Mouse (Mus musculus): ENCODE results near the gene Hus1. TPM values are rescaled to one million over a fixed set of nuclear protein-coding genes. Genes with fewer than 3 reads are reported as not detected.

Gene Hus1
- 15.3 and 15.6 TPM in 2 replicates for polyA plus RNA-seq (2015; fragmentation: Nextera tagmentation; extraction: Ambion mirVana)

- under 1% methylated on average over 43 of the region's 43 CpGs for WGBS
- H3K4me2 ChIP-seq = peak within 1 kb of the TSS; percentile 85
- H3K27ac ChIP-seq = peak within 1 kb of the TSS; percentile 96
- peaks cover 12% of the 10 kb centered on the region for H3K36me3 ChIP-seq
- peaks cover 15% of the 10 kb centered on the region for H3K4me1 ChIP-seq
- H3K9me3 ChIP-seq = no peaks in the 10 kb centered on the region
- peak within 1 kb of the TSS; percentile 93 for H3K9ac ChIP-seq
- H3K4me3 ChIP-seq = peak within 1 kb of the TSS; percentile 72
- peak; percentile 92 for ATAC-seq (ENCODE audit: insufficient number of reproducible peaks, insufficient read depth, low FRiP score, low TSS enrichment, low read depth)
- no peaks in the 10 kb centered on the region for H3K27me3 ChIP-seq
Observed at GRCm38 (mm10) chr11:9010853-9011339, at the start of gene Hus1. Gene Hus1, minus strand, starts transcription at chr11:9011191.

GRCm38 (mm10) chr11:9060484-9060883, 49.5 kb upstream of the Hus1 start:
- Histone ChIP-seq H3K27ac (no peak overlapping the region), H3K9me3 (no peaks in the 10 kb centered on the region), H3K4me1 (no peaks in the 10 kb centered on the region), H3K9ac (no peak overlapping the region), H3K27me3 (no peaks in the 10 kb centered on the region), H3K4me3 (no peak overlapping the region), H3K36me3 (no peaks in the 10 kb centered on the region), H3K4me2 (no peak overlapping the region)
- WGBS = 69% methylated on average over 5 of the region's 5 CpGs
- no peak for ATAC-seq (ENCODE audit: insufficient number of reproducible peaks, insufficient read depth, low FRiP score, low TSS enrichment, low read depth)

- H3K36me3 ChIP-seq = no peaks in the 10 kb centered on the region
- H3K9me3 ChIP-seq = no peaks in the 10 kb centered on the region
- ATAC-seq (ENCODE audit: insufficient number of reproducible peaks, insufficient read depth, low FRiP score, low TSS enrichment, low read depth) = no peak
- no peaks in the 10 kb centered on the region for H3K27me3 ChIP-seq
- H3K4me1 ChIP-seq = no peaks in the 10 kb centered on the region
- H3K27ac ChIP-seq = no peak overlapping the region
- no peak overlapping the region for H3K4me2 ChIP-seq
- H3K4me3 ChIP-seq = no peak overlapping the region
- WGBS = 74% methylated on average over 1 of the region's 1 CpGs
- no peak overlapping the region for H3K9ac ChIP-seq
Observed at GRCm38 (mm10) chr11:9060029-9060428, 49.0 kb upstream of the Hus1 start.

- Histone ChIP-seq H3K27me3 (no peaks in the 10 kb centered on the region), H3K9me3 (no peaks in the 10 kb centered on the region), H3K4me2 (no peak overlapping the region), H3K27ac (no peak overlapping the region), H3K4me3 (no peak overlapping the region), H3K4me1 (no peaks in the 10 kb centered on the region), H3K9ac (no peak overlapping the region), H3K36me3 (no peaks in the 10 kb centered on the region)
- no peak for ATAC-seq (ENCODE audit: insufficient number of reproducible peaks, insufficient read depth, low FRiP score, low TSS enrichment, low read depth)
- WGBS = 89% methylated on average over 4 of the region's 4 CpGs
Observed at GRCm38 (mm10) chr11:9057711-9058110, 46.7 kb upstream of the Hus1 start.

- peaks cover 3% of the 10 kb centered on the region for H3K27me3 ChIP-seq
- WGBS = 73% methylated on average over 2 of the region's 2 CpGs
- H3K9me3 ChIP-seq = no peaks in the 10 kb centered on the region
- no peaks in the 10 kb centered on the region for H3K36me3 ChIP-seq
- no peak overlapping the region for H3K4me2 ChIP-seq
- no peak overlapping the region for H3K9ac ChIP-seq
- H3K27ac ChIP-seq = no peak overlapping the region
- no peak overlapping the region for H3K4me3 ChIP-seq
- ATAC-seq (ENCODE audit: insufficient number of reproducible peaks, insufficient read depth, low FRiP score, low TSS enrichment, low read depth) = no peak
- no peaks in the 10 kb centered on the region for H3K4me1 ChIP-seq
Observed at GRCm38 (mm10) chr11:9056937-9057336, 45.9 kb upstream of the Hus1 start.

GRCm38 (mm10) chr11:9051895-9052294, 40.9 kb upstream of the Hus1 start:
- peaks cover 32% of the 10 kb centered on the region for H3K27me3 ChIP-seq
- H3K9me3 ChIP-seq = no peaks in the 10 kb centered on the region
- no peaks in the 10 kb centered on the region for H3K36me3 ChIP-seq
- no peak overlapping the region for H3K27ac ChIP-seq
- H3K4me2 ChIP-seq = no peak overlapping the region
- no peak for ATAC-seq (ENCODE audit: insufficient number of reproducible peaks, insufficient read depth, low FRiP score, low TSS enrichment, low read depth)
- no peak overlapping the region for H3K9ac ChIP-seq
- H3K4me1 ChIP-seq = peaks cover 9% of the 10 kb centered on the region; the same call in 1 of the 2 replicates
- no peak overlapping the region for H3K4me3 ChIP-seq
- WGBS = 70% methylated on average over 2 of the region's 2 CpGs

- ATAC-seq (ENCODE audit: insufficient number of reproducible peaks, insufficient read depth, low FRiP score, low TSS enrichment, low read depth) = no peak
- H3K4me1 ChIP-seq = peaks cover 9% of the 10 kb centered on the region; the same call in 1 of the 2 replicates
- H3K27me3 ChIP-seq = peaks cover 32% of the 10 kb centered on the region
- no peak overlapping the region for H3K4me2 ChIP-seq
- no peak overlapping the region for H3K9ac ChIP-seq
- WGBS = 76% methylated on average over 4 of the region's 4 CpGs
- H3K36me3 ChIP-seq = no peaks in the 10 kb centered on the region
- H3K9me3 ChIP-seq = no peaks in the 10 kb centered on the region
- H3K27ac ChIP-seq = no peak overlapping the region
- no peak overlapping the region for H3K4me3 ChIP-seq
Observed at GRCm38 (mm10) chr11:9050241-9050640, 39.2 kb upstream of the Hus1 start.

- peak; percentile 64 for ATAC-seq (ENCODE audit: insufficient number of reproducible peaks, insufficient read depth, low FRiP score, low TSS enrichment, low read depth)
- Histone ChIP-seq H3K9me3 (no peaks in the 10 kb centered on the region), H3K4me2 (peak within 1 kb of the TSS; percentile 92), H3K4me1 (peaks cover 9% of the 10 kb centered on the region; the same call in 1 of the 2 replicates), H3K27ac (no peak within 1 kb of the TSS), H3K36me3 (no peaks in the 10 kb centered on the region), H3K4me3 (peak within 1 kb of the TSS; percentile 52), H3K27me3 (peaks cover 32% of the 10 kb centered on the region), H3K9ac (peak within 1 kb of the TSS; percentile 51)
- 1% methylated on average over 18 of the region's 18 CpGs for WGBS
Observed at GRCm38 (mm10) chr11:9048703-9049060, 37.7 kb upstream of the Hus1 start, which contains the start of gene Sun3. Gene Sun3, minus strand, starts transcription at chr11:9048991.

- Histone ChIP-seq H3K27ac (no peak within 1 kb of the TSS), H3K4me3 (peak within 1 kb of the TSS; percentile 52), H3K4me2 (peak within 1 kb of the TSS; percentile 92), H3K9ac (peak within 1 kb of the TSS; percentile 51), H3K9me3 (no peaks in the 10 kb centered on the region), H3K36me3 (no peaks in the 10 kb centered on the region), H3K4me1 (peaks cover 9% of the 10 kb centered on the region; the same call in 1 of the 2 replicates), H3K27me3 (peaks cover 32% of the 10 kb centered on the region)
- peak; percentile 98 for ATAC-seq (ENCODE audit: insufficient number of reproducible peaks, insufficient read depth, low FRiP score, low TSS enrichment, low read depth)
- 4% methylated on average over 21 of the region's 21 CpGs for WGBS
Observed at GRCm38 (mm10) chr11:9048011-9048702, 37.2 kb upstream of the Hus1 start, which contains the start of gene Gm11992. Gene Gm11992, plus strand, starts transcription at chr11:9048594.

GRCm38 (mm10) chr11:9047044-9047443, 36.1 kb upstream of the Hus1 start:
- 79% methylated on average over 5 of the region's 5 CpGs for WGBS
- Histone ChIP-seq H3K27me3 (peaks cover 30% of the 10 kb centered on the region), H3K4me1 (peaks cover 9% of the 10 kb centered on the region; the same call in 1 of the 2 replicates), H3K9ac (no peak overlapping the region), H3K4me2 (no peak overlapping the region), H3K9me3 (no peaks in the 10 kb centered on the region), H3K27ac (no peak overlapping the region), H3K4me3 (no peak overlapping the region), H3K36me3 (no peaks in the 10 kb centered on the region)
- no peak for ATAC-seq (ENCODE audit: insufficient number of reproducible peaks, insufficient read depth, low FRiP score, low TSS enrichment, low read depth)

- 84% methylated on average over 2 of the region's 2 CpGs for WGBS
- Histone ChIP-seq H3K9ac (no peak overlapping the region), H3K9me3 (no peaks in the 10 kb centered on the region), H3K4me1 (peaks cover 9% of the 10 kb centered on the region; the same call in 1 of the 2 replicates), H3K27ac (no peak overlapping the region), H3K4me2 (no peak overlapping the region), H3K27me3 (peaks cover 27% of the 10 kb centered on the region), H3K36me3 (no peaks in the 10 kb centered on the region), H3K4me3 (no peak overlapping the region)
- ATAC-seq (ENCODE audit: insufficient number of reproducible peaks, insufficient read depth, low FRiP score, low TSS enrichment, low read depth) = no peak
Observed at GRCm38 (mm10) chr11:9046546-9046945, 35.6 kb upstream of the Hus1 start.

- 76% methylated on average over 2 of the region's 2 CpGs for WGBS
- Histone ChIP-seq H3K36me3 (no peaks in the 10 kb centered on the region), H3K27ac (no peak overlapping the region), H3K27me3 (0 out of 2 replicates have a peak, but pooled peaks cover 3% of the 10 kb centered on the region), H3K4me2 (no peak overlapping the region), H3K4me1 (no peaks in the 10 kb centered on the region), H3K9ac (no peak overlapping the region), H3K4me3 (no peak overlapping the region), H3K9me3 (no peaks in the 10 kb centered on the region)
- ATAC-seq (ENCODE audit: insufficient number of reproducible peaks, insufficient read depth, low FRiP score, low TSS enrichment, low read depth) = no peak
Observed at GRCm38 (mm10) chr11:9031530-9031929, 20.5 kb upstream of the Hus1 start.
